Mouse (Mus musculus): Measurements from ENCODE around the gene Olfr965.
"Not testable (repeated sequence)": the region's sequence is repeated elsewhere in the genome, so short reads cannot be mapped to it uniquely, and the experiment has no call there.

Olfr965 gene

GRCm38 (mm10) chr9:39711053-39711452 lies at the start of gene Olfr965:
Gene Olfr965 (plus strand): TSS chr9:39711353.
- DNase-seq, result no peak

- DNase-seq, result no peak
These were observed 44.2 kb upstream of the Olfr965 start, which contains the start of gene Olfr963 for GRCm38 (mm10) chr9:39666905-39667304. Gene Olfr963 (plus strand): TSS chr9:39667205.

- no peak for DNase-seq
These were observed 41.4 kb upstream of the Olfr965 start for GRCm38 (mm10) chr9:39669723-39670122.

- DNase-seq, result no peak
These were observed 36.3 kb upstream of the Olfr965 start for GRCm38 (mm10) chr9:39674820-39675219.

- DNase-seq, result no peak
These were observed 32.6 kb upstream of the Olfr965 start for GRCm38 (mm10) chr9:39678557-39678956.

- no peak for DNase-seq
These were observed 31.9 kb upstream of the Olfr965 start for GRCm38 (mm10) chr9:39679280-39679679.

GRCm38 (mm10) chr9:39701123-39701522 lies 10.0 kb upstream of the Olfr965 start:
- not testable (repeated sequence) for DNase-seq

GRCm38 (mm10) chr9:39707017-39707416 lies 4.1 kb upstream of the Olfr965 start, which contains the start of gene Olfr149:
Gene Olfr149 (minus strand): TSS chr9:39707117.
- no peak for DNase-seq

- no peak for DNase-seq
These were observed 2.2 kb upstream of the Olfr965 start for GRCm38 (mm10) chr9:39708958-39709357.

GRCm38 (mm10) chr9:39730678-39731077 lies 19.5 kb downstream of the Olfr965 start, which contains the start of gene Olfr150:
Gene Olfr150 (plus strand): TSS chr9:39730978.
- no peak for DNase-seq

- DNase-seq, result no peak
These were observed 29.6 kb downstream of the Olfr965 start for GRCm38 (mm10) chr9:39740741-39741140.

- no peak for DNase-seq
These were observed 34.8 kb downstream of the Olfr965 start, which contains the start of gene Olfr967 for GRCm38 (mm10) chr9:39745949-39746348. Gene Olfr967 (plus strand): TSS chr9:39746249.

- peak; percentile 13 for DNase-seq
These were observed 35.3 kb downstream of the Olfr965 start for GRCm38 (mm10) chr9:39746428-39746827.
